Comparison of ENCODE assay signal across 10 mouse cellular contexts in genomic region chr4:119004178-119004577, GRCm38 (mm10). TPM values are rescaled to one million over a fixed set of nuclear protein-coding genes. Genes with fewer than 3 reads are reported as not detected.
DNase-seq lines count a peak whose midpoint lies in the region; ATAC-seq and TF ChIP-seq lines count a peak whose summit lies in the region.
"Had no signal": no experiment of that assay in that cellular context is flagged by ENCODE, and none has a peak within 500 bp of the region (broad histone marks: within the 10 kb centered on the region; RNA-seq: fewer than 3 reads in every experiment).

No protein-coding gene starts in this region.

- no peak for TF ChIP-seq POLR2A in kidney, adult 2 months (IDR thresholded peaks at IDR 0.05; ENCODE audit: low read depth, low read length)
- no peak for TF ChIP-seq POLR2A in ES-Bruce4 (IDR thresholded peaks at IDR 0.05; ENCODE audit: insufficient read depth, low read length)

- no peak overlapping the region for H3K27ac ChIP-seq in kidney, adult 2 months (ENCODE audit: insufficient read depth, low read depth, low read length)
- H3K27ac ChIP-seq in kidney, embryonic 14.5 days (ENCODE audit: low read depth, low read length) = no peak overlapping the region
- H3K27ac ChIP-seq in ES-Bruce4 (ENCODE audit: insufficient read depth, low read length) = no peak overlapping the region
- H3K27ac ChIP-seq in kidney, postnatal 0 days = no peak overlapping the region
- H3K27ac ChIP-seq: limb, embryonic 12.5 days had no signal

- no peak overlapping the region for H3K9ac ChIP-seq in kidney, embryonic 14.5 days (ENCODE audit: low read depth, low read length)
- H3K9ac ChIP-seq in ES-Bruce4 (ENCODE audit: low read depth, poor library complexity, severe bottlenecking) = no peak overlapping the region
- no peak overlapping the region for H3K9ac ChIP-seq in kidney, postnatal 0 days (ENCODE audit: low read depth, low read length)
- H3K9ac ChIP-seq: limb, embryonic 12.5 days had no signal

- CTCF ChIA-PET in Patski (lab: Charles Lee) = interaction anchor here (0.9 to 3.2 kb wide), 15 partner anchors 16 to 211 kb away, joined by 3 to 10 read pairs (median 5); partner anchors contain the start of genes Slc2a1 and Zfp691

- no peak for ATAC-seq in kidney, embryonic 14.5 days (ENCODE audit: low FRiP score, low TSS enrichment)
- no peak for ATAC-seq in Patski
- ATAC-seq in kidney, postnatal 0 days (replicated peaks; ENCODE audit: low FRiP score, low read depth) = no peak

- no peaks in the 10 kb centered on the region for H3K27me3 ChIP-seq in kidney, adult 2 months (replicated peaks; ENCODE audit: control insufficient read depth, insufficient read depth, low read length)
- H3K27me3 ChIP-seq in kidney, embryonic 14.5 days (ENCODE audit: control insufficient read depth, insufficient read depth, low read length) = no peaks in the 10 kb centered on the region
- H3K27me3 ChIP-seq in ES-Bruce4 (ENCODE audit: control insufficient read depth, insufficient read depth, low read length, poor library complexity, severe bottlenecking) (no peaks in the 10 kb centered on the region), Patski (no peaks in the 10 kb centered on the region)
- H3K27me3 ChIP-seq in kidney, postnatal 0 days (ENCODE audit: insufficient read depth, low read length) = no peaks in the 10 kb centered on the region

- WGBS in kidney, adult 2 months = 66% methylated on average over 3 of the region's 3 CpGs
- WGBS in kidney, embryonic 14.5 days = 75% methylated on average over 3 of the region's 3 CpGs
- 70% methylated on average over 3 of the region's 3 CpGs for WGBS in kidney, postnatal 0 days

- POLR2A ChIA-PET in Patski (lab: Charles Lee) = interaction anchor here (1.0 kb wide), 1 partner anchor 189 kb away, joined by 3 read pairs; no protein-coding TSS in a partner anchor

- no peaks in the 10 kb centered on the region for H3K36me3 ChIP-seq in kidney, adult 2 months (ENCODE audit: control insufficient read depth, insufficient read depth, low read length)
- no peaks in the 10 kb centered on the region for H3K36me3 ChIP-seq in kidney, embryonic 14.5 days (ENCODE audit: control insufficient read depth, insufficient read depth, low read length)
- H3K36me3 ChIP-seq in ES-Bruce4 (ENCODE audit: control insufficient read depth, insufficient read depth, low read length, poor library complexity, severe bottlenecking) = no peaks in the 10 kb centered on the region
- no peaks in the 10 kb centered on the region for H3K36me3 ChIP-seq in kidney, postnatal 0 days (ENCODE audit: insufficient read depth, low read length)
- H3K36me3 ChIP-seq: limb, embryonic 12.5 days had no signal

- no peak overlapping the region for H3K4me3 ChIP-seq in kidney, adult 2 months (ENCODE audit: insufficient read depth, low read depth, low read length)
- H3K4me3 ChIP-seq in kidney, embryonic 14.5 days (ENCODE audit: low read length) = no peak overlapping the region
- H3K4me3 ChIP-seq in ES-Bruce4 (ENCODE audit: low read depth, low read length) = no peak overlapping the region
- H3K4me3 ChIP-seq in kidney, postnatal 0 days (replicated peaks; ENCODE audit: low read depth, low read length) = no peak overlapping the region
- H3K4me3 ChIP-seq: limb, embryonic 12.5 days had no signal

- peaks cover 3% of the 10 kb centered on the region; the same call in 1 of the 2 replicates for H3K4me1 ChIP-seq in kidney, adult 2 months (ENCODE audit: control insufficient read depth, insufficient read depth, low read length)
- H3K4me1 ChIP-seq in kidney, embryonic 14.5 days (ENCODE audit: control insufficient read depth, insufficient read depth, low read length) = no peaks in the 10 kb centered on the region
- H3K4me1 ChIP-seq in ES-Bruce4 (ENCODE audit: control insufficient read depth, insufficient read depth, low read length) = peaks cover 15% of the 10 kb centered on the region
- H3K4me1 ChIP-seq in kidney, postnatal 0 days (replicated peaks; ENCODE audit: insufficient read depth, low read length) = no peaks in the 10 kb centered on the region; the same call in 1 of the 2 replicates

- no peak overlapping the region for H3K4me2 ChIP-seq in kidney, embryonic 14.5 days (replicated peaks; ENCODE audit: low read depth, low read length)
- no peak overlapping the region for H3K4me2 ChIP-seq in kidney, postnatal 0 days (ENCODE audit: low read length)
- H3K4me2 ChIP-seq: limb, embryonic 12.5 days had no signal

- intact Hi-C loops in left cerebral cortex, postnatal 10 days (cut with DNase I) = loop anchor here (10.0 kb wide), 1 partner anchor 201 kb away; no protein-coding TSS in a partner anchor

- H3K9me3 ChIP-seq in kidney, embryonic 14.5 days (ENCODE audit: control insufficient read depth, low read length) = no peaks in the 10 kb centered on the region
- H3K9me3 ChIP-seq in ES-Bruce4 (replicated peaks; ENCODE audit: control insufficient read depth, insufficient read depth, low read length, poor library complexity, severe bottlenecking) = no peaks in the 10 kb centered on the region
- H3K9me3 ChIP-seq in kidney, postnatal 0 days (replicated peaks; ENCODE audit: low read length) = no peaks in the 10 kb centered on the region
- H3K9me3 ChIP-seq: limb, embryonic 12.5 days had no signal

- peak; percentile 55 for TF ChIP-seq CTCF in kidney, adult 2 months (conservative IDR thresholded peaks at IDR 0.05; ENCODE audit: insufficient read depth, insufficient read length, low read depth, low read length)
- TF ChIP-seq CTCF in ES-Bruce4 (IDR thresholded peaks at IDR 0.05; ENCODE audit: low read depth, low read length) = peak; percentile 57
- peak; percentile 68 for TF ChIP-seq CTCF in Patski (IDR thresholded peaks at IDR 0.05)
- TF ChIP-seq CTCF in kidney, postnatal 0 days (IDR thresholded peaks at IDR 0.05; ENCODE audit: low read depth) = peak; percentile 68

- TF ChIP-seq EP300 in ES-Bruce4 (IDR thresholded peaks at IDR 0.05; ENCODE audit: insufficient read depth, low read depth, low read length) = no peak

- in situ Hi-C loops in Patski (cut with MboI; ENCODE audit: low pct_unique_long_range_greater_than_20kb) = no loop called here

- DNase-seq in kidney, adult 2 months = peak; percentile 60
- DNase-seq in Patski (ENCODE audit: low read depth, low spot score) = no peak
- DNase-seq in kidney, postnatal 0 days (ENCODE audit: low spot score) = peak; percentile 31
- DNase-seq in spleen, postnatal 14 days (ENCODE audit: low spot score in 2 of 2) = no peak
- no peak for DNase-seq in left cerebral cortex, postnatal 10 days (ENCODE audit: extremely low spot score in 1 of 2, low spot score in 2 of 2)
- DNase-seq: heart, adult 11 months had no signal

RNA-seq across cellular contexts. Expression of gene Lao1, which starts 42.8 kb away (rescaled TPM):
- not detected in 2 replicates for polyA plus RNA-seq in kidney, adult 2 months (2012; rRNA removed)
- not detected in 2 replicates for polyA plus RNA-seq in kidney, embryonic 14.5 days (2014; fragmentation: Nextera tagmentation; extraction: Ambion mirVana)
- not detected in 2 replicates for polyA plus RNA-seq in ES-Bruce4 (2011; ENCODE audit: insufficient read depth, insufficient read length, low read depth, missing spikeins)
- polyA plus RNA-seq in Patski (2021) = not detected
- not detected in 2 replicates for polyA plus RNA-seq in kidney, postnatal 0 days (2015; fragmentation: Nextera tagmentation; extraction: Ambion mirVana)
- total RNA-seq in left cerebral cortex, postnatal 10 days (2021) = under 1 TPM in 1 of 2 experiments, not detected in 1; 0.92 TPM
- polyA plus RNA-seq: limb, embryonic 12.5 days; neural tube, embryonic 14.5 days had no signal

Comparison
In these comparisons a context has a peak if more than half of its experiments do, and no peak if none do; other contexts are left out.
1. DNase-seq: peak in kidney, adult 2 months (single experiment) and kidney, postnatal 0 days (single experiment); none in Patski (single experiment), spleen, postnatal 14 days (0 of 2) and left cerebral cortex, postnatal 10 days (0 of 2).
2. Peak in every context shown above with its lines, with median percentiles within 50 percentile points of each other: CTCF ChIP-seq.